In genomic region chr5:30588301-30588968, GRCm38 (mm10) we compare ENCODE assay signal across 8 mouse cellular contexts. TPM values are rescaled to one million over a fixed set of nuclear protein-coding genes. Genes with fewer than 3 reads are reported as not detected.
A peak's percentile ranks its signal among the peaks of the same experiment; 100 is the strongest.
DNase-seq lines count a peak whose midpoint lies in the region; ATAC-seq lines count a peak whose summit lies in the region.
"Had no signal": no experiment of that assay in that cellular context is flagged by ENCODE, and none has a peak within 500 bp of the region (broad histone marks: within the 10 kb centered on the region; RNA-seq: fewer than 3 reads in every experiment).

No protein-coding gene starts in this region.

- H3K4me2 ChIP-seq in heart, embryonic 11.5 days, result peak overlapping the region; percentile 91
- H3K4me2 ChIP-seq in midbrain, embryonic 13.5 days (replicated peaks), result peak overlapping the region; percentile 97

- peak overlapping the region; percentile 78 for H3K9ac ChIP-seq in heart, embryonic 11.5 days (ENCODE audit: low read depth, low read length)
- H3K9ac ChIP-seq in midbrain, embryonic 13.5 days (replicated peaks), result peak overlapping the region; percentile 75

- peak overlapping the region; percentile 67 for H3K4me3 ChIP-seq in heart, embryonic 11.5 days (ENCODE audit: low read depth, low read length)
- peak overlapping the region; percentile 56 for H3K4me3 ChIP-seq in midbrain, embryonic 13.5 days (replicated peaks)
- H3K4me3 ChIP-seq: myocyte had no signal

- peak overlapping the region; percentile 62 for H3K27ac ChIP-seq in heart, embryonic 11.5 days (ENCODE audit: low read depth, low read length)
- peak overlapping the region; percentile 69 for H3K27ac ChIP-seq in midbrain, embryonic 13.5 days

- 2% methylated on average over 69 of the region's 70 CpGs for WGBS in heart, embryonic 11.5 days (ENCODE audit: insufficient replicate concordance)
- under 1% methylated on average over 63 of the region's 70 CpGs for WGBS in midbrain, embryonic 13.5 days

- H3K27me3 ChIP-seq in heart, embryonic 11.5 days (ENCODE audit: control insufficient read depth, insufficient read depth, low read length), result peaks cover 28% of the 10 kb centered on the region
- peaks cover 59% of the 10 kb centered on the region for H3K27me3 ChIP-seq in midbrain, embryonic 13.5 days

- H3K4me1 ChIP-seq in heart, embryonic 11.5 days (ENCODE audit: control insufficient read depth, insufficient read depth, low read length), result peaks cover 38% of the 10 kb centered on the region
- H3K4me1 ChIP-seq in midbrain, embryonic 13.5 days (replicated peaks), result peaks cover 24% of the 10 kb centered on the region

- ATAC-seq in heart, embryonic 11.5 days (replicated peaks; ENCODE audit: insufficient number of reproducible peaks, low FRiP score, low TSS enrichment), result 0 out of 2 replicates have a peak, but pooled peaks have one; percentile 10
- peak; percentile 78 for ATAC-seq in midbrain, embryonic 13.5 days
- no peak for ATAC-seq in erythroblast, adult 5-6 weeks (replicated peaks; ENCODE audit: low FRiP score, poor library complexity, severe bottlenecking)

- peak; percentile 45 for DNase-seq in ovary, postnatal 36 days (ENCODE audit: low spot score)
- DNase-seq in ovary, postnatal 10 days (ENCODE audit: low spot score), result no peak
- peak; percentile 67 to 68 for DNase-seq in cerebellum, postnatal 14 days
- peak; percentile 24 for DNase-seq in left cerebral cortex, postnatal 4 days

- intact Hi-C loops in left cerebral cortex, postnatal 4 days (cut with DNase I), result no loop called here

- no peaks in the 10 kb centered on the region for H3K9me3 ChIP-seq in heart, embryonic 11.5 days (replicated peaks; ENCODE audit: control insufficient read depth, low read length)
- H3K9me3 ChIP-seq in midbrain, embryonic 13.5 days, result no peaks in the 10 kb centered on the region

- H3K36me3 ChIP-seq in heart, embryonic 11.5 days (ENCODE audit: control insufficient read depth, insufficient read depth, low read length), result no peaks in the 10 kb centered on the region
- H3K36me3 ChIP-seq in midbrain, embryonic 13.5 days, result no peaks in the 10 kb centered on the region

RNA-seq across cellular contexts. Expression of gene Kcnk3, which starts 0.5 kb away (rescaled TPM):
- polyA plus RNA-seq in heart, embryonic 11.5 days (2014; fragmentation: Nextera tagmentation; extraction: Ambion mirVana), result 36.8 and 37.8 TPM in 2 replicates
- total RNA-seq in left cerebral cortex, postnatal 4 days (2021), result 10 to 100 TPM; 14.1 to 15.1 TPM
- 1.9 and 2.0 TPM in 2 replicates for polyA plus RNA-seq in midbrain, embryonic 13.5 days (2015; fragmentation: Nextera tagmentation; extraction: Ambion mirVana)
- not detected in 2 replicates for total RNA-seq in erythroblast, adult 5-6 weeks (2015; ENCODE audit: low replicate concordance)
- not detected in 2 replicates for total RNA-seq in erythroblast, adult 5-6 weeks (2017; ENCODE audit: low replicate concordance)

RNA-seq across cellular contexts. Expression of gene Cib4, which starts 42.8 kb away (rescaled TPM):
- polyA plus RNA-seq in heart, embryonic 11.5 days (2014; fragmentation: Nextera tagmentation; extraction: Ambion mirVana), result not detected in 2 replicates
- not detected for total RNA-seq in left cerebral cortex, postnatal 4 days (2021)
- polyA plus RNA-seq in midbrain, embryonic 13.5 days (2015; fragmentation: Nextera tagmentation; extraction: Ambion mirVana), result not detected in 2 replicates
- total RNA-seq in erythroblast, adult 5-6 weeks (2015; ENCODE audit: low replicate concordance), result not detected in 2 replicates
- total RNA-seq in erythroblast, adult 5-6 weeks (2017; ENCODE audit: low replicate concordance), result not detected in 2 replicates
- polyA plus RNA-seq: myocyte had no signal

RNA-seq across cellular contexts. Expression of gene Slc35f6, which starts 59.3 kb away (rescaled TPM):
- 21.6 and 22.9 TPM in 2 replicates for polyA plus RNA-seq in heart, embryonic 11.5 days (2014; fragmentation: Nextera tagmentation; extraction: Ambion mirVana)
- 10 to 100 TPM; 23.3 to 27.9 TPM for total RNA-seq in left cerebral cortex, postnatal 4 days (2021)
- 29.5 and 32.0 TPM in 2 replicates for polyA plus RNA-seq in midbrain, embryonic 13.5 days (2015; fragmentation: Nextera tagmentation; extraction: Ambion mirVana)
- total RNA-seq in erythroblast, adult 5-6 weeks (2015; ENCODE audit: low replicate concordance), result 4.4 and 16.7 TPM in 2 replicates
- 3.3 and 5.7 TPM in 2 replicates for total RNA-seq in erythroblast, adult 5-6 weeks (2017; ENCODE audit: low replicate concordance)

Comparison
In these comparisons a context has a peak if more than half of its experiments do, and no peak if none do; other contexts are left out.
1. RNA of gene Kcnk3, which starts 0.5 kb away (total RNA-seq): 14.1 to 15.1 TPM in left cerebral cortex, postnatal 4 days; not detected in erythroblast, adult 5-6 weeks; every median in the first group is over 10 times any median in the second.